Mouse (Mus musculus) CD4-positive naive resting alpha-beta T cell, adult 57 days (primary cell): ENCODE measurements around the gene Bmpr1a. TPM values are rescaled to one million over a fixed set of nuclear protein-coding genes. Genes with fewer than 3 reads are reported as not detected.

ENCODE experiments used
- total RNA-seq: library from RNA; stranded (reverse); gene quantifications from one replicate; pipeline ENCODE4 v1.2.4, GENCODE M21; 2023

Bmpr1a gene
- total RNA-seq = 1.8 TPM

DNA sequence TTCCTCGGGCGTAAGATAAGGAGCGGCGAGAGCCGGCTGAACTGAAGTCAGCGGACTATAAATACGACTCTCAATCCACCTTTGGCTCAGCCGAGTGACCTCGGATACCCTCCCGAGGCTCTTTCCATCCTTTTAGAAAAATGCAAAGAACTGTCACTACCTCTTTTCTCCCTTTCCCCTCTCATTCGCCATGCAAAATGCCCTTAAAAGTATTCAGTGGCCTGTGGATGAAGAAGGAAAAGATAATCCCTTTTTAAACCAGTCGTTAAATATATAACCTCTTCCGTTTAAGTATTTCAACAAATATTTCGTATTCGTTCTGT, at the start of gene Bmpr1a:
Gene Bmpr1a, minus strand, starts transcription at position 17 of the 323 bp plus-strand sequence.

DNA sequence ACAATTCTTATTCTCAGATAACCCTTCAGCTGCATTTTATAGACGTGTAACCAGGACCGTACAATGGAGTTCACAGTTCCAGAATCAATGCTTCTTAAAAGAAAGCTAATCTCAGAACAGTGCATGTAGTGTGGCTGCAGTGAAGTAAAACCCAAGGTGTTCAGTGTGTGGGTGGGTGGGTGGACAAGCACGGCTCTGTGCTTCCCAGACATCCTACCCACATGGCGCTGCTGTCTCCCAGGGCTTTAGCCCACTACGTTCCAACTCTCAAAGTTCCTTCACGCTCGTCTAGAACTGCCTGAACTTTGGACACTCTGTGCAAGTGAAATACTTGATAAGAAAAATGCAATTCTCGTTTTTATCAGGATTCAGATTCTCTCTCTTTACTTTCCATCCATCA, 19.6 kb upstream of the Bmpr1a start, which contains the start of gene 9230112D13Rik:
Gene 9230112D13Rik, minus strand, starts transcription at position 101 of the 400 bp plus-strand sequence.

DNA sequence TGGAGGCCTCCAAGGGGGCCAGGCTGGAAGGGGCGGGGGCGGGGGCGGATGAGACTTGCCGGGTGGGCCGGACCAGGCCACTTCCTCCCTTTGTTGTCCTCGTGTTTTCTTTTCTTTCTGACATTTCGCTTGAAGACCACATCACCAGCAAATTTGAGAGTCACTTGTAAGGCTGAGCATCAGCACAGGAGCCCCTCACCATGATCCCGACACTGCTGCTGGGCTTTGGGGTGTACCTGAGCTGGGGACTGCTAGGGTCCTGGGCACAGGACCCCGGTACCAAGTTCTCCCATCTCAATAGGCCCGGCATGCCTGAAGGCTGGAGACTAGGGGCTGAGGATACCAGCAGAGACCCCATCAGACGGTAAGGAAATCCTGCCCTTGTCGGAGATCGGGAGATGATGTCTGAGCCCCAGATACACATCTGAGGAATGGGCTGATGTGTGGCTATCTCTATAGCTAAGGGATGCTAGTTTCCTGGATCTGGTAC, 127.7 kb downstream of the Bmpr1a start, which contains the start of gene Mmrn2:
Gene Mmrn2, plus strand, starts transcription at position 51 of the 490 bp plus-strand sequence.

DNA sequence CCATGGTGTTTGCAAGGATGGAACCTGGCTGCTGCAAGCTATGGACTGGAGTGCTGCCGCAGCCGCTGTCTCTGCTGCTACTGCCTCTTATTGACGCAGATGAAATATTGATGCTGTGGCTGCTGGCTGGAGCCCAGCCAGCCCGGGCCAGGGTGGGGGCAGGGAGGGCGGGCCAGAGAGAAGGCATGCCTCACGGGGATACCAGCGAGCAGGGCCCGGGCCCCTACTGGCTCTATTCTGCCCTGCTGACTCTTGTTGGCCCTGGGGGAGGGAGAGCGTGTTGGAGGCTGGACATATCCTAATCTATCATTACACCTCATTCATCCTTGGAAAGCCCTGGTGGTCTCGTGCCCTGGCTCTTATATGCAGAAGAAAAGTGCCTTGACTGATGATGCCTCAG, 128.6 kb downstream of the Bmpr1a start, which contains the start of gene Sncg:
Gene Sncg, minus strand, starts transcription at position 213 of the 400 bp plus-strand sequence.

Other genes starting within 250 kb of the Bmpr1a start
- gene Shld2, start 192.8 kb downstream of the Bmpr1a start, total RNA-seq = 22.7 TPM
- gene Glud1, start 192.6 kb downstream of the Bmpr1a start, total RNA-seq = 139 TPM
- not detected for gene Fam25c, start 147.9 kb downstream of the Bmpr1a start, total RNA-seq
- not detected for gene Sncg, start 128.6 kb downstream of the Bmpr1a start, total RNA-seq
- 0.24 TPM for gene Mmrn2, start 127.9 kb downstream of the Bmpr1a start, total RNA-seq
- gene 9230112D13Rik, start 19.5 kb upstream of the Bmpr1a start, total RNA-seq = not detected
- gene Ldb3, start 85.3 kb upstream of the Bmpr1a start, total RNA-seq = not detected
- not detected for gene Opn4, start 96.8 kb upstream of the Bmpr1a start, total RNA-seq
- 90.1 TPM for gene Wapl, start 170.6 kb upstream of the Bmpr1a start, total RNA-seq